Mouse (Mus musculus) layer of hippocampus, postnatal 25 days (tissue): Measurements from ENCODE around the gene Ang6. TPM values are rescaled to one million over a fixed set of nuclear protein-coding genes. Genes with fewer than 3 reads are reported as not detected.
"Not testable (repeated sequence)": the region's sequence is repeated elsewhere in the genome, so short reads cannot be mapped to it uniquely, and the experiment has no call there.

Source experiments
- DNase-seq, 2 experiments: peaks; one replicate each; pipeline ENCODE4 v3.0.0; 2022; ENCODE audit warnings: mixed read lengths in 2 of 2, low spot score in 1 of 2; ENCODE audit errors: extremely low spot score in 1 of 2
- total RNA-seq, 2 experiments: library from RNA; stranded (reverse); gene quantifications; 2 replicates each; pipeline ENCODE4 v1.2.3; 2021

Gene Ang6
- total RNA-seq: not detected

GRCm38 (mm10) chr14:44002169-44002568, at the start of gene Ang6:
Gene Ang6, minus strand, starts transcription at chr14:44002269.
- DNase-seq: no peak

DNA sequence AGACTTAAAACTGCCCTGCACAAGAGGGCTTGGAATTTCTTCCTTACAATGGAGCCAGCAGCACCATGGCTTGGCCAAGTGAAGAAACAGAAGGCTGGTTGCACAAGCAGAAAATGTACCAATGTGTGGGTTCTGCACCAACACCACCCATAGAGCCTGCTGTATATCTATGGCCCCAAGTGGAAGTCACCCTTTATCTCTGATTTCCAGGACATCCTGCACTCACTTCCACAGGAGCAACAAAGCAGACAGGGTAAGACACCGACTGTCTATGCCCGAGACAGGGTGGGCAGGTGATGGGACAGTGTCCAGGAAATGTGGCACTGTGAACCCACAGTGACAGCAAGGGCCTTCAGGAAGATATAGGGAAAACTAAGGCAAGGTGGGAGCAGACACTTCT, 44.5 kb upstream of the Ang6 start:
- DNase-seq: not testable (repeated sequence)

DNA sequence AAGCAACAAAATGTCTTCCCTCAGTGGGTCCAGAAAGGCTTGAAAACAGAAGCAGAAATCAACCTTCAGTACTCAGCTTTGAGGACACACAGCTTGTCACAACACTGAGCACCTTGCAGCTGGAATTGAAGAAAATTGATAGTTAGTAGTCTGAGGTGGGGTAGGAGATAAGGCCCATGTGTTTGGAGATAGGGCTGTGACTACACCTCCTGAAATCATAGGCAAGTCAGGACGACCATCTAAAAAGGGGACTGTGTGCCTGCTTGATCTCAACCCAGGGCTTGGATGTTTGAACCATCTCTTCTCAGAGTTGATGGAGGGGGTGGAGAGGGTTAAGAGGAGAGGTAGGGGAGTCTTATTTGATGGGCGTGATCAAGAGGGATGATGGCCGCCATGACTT, 29.8 kb upstream of the Ang6 start:
- not testable (repeated sequence) for DNase-seq

- DNase-seq: not testable (repeated sequence)
These were observed 7.6 kb upstream of the Ang6 start for GRCm38 (mm10) chr14:44009686-44010085.

DNA sequence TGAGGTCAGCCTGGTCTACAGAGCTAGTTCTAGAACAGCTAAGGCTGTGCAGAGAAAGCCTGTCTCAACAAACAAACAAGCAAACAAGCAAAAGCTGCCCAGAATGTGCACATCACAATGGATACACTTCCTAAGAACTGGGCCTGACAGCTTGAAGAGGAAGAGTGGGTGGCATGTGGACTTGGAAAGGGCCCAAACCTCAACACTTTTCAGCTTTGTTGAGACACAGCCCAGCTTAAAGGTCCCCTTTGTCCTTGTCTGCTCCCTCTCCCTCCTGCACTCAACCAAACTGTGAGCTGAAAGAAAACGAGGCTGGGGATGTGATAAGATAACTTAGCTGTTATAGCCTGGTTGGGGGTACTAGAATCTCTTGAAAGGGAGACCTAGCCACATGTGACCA, 6.0 kb upstream of the Ang6 start:
- not testable (repeated sequence) for DNase-seq

GRCm38 (mm10) chr14:44001600-44001999, 469 bp downstream of the Ang6 start:
- no peak for DNase-seq

GRCm38 (mm10) chr14:43998455-43999000, 3.5 kb downstream of the Ang6 start:
- not testable (repeated sequence) for DNase-seq

- peak; percentile 52 to 83 for DNase-seq
These were observed 14.7 kb downstream of the Ang6 start for GRCm38 (mm10) chr14:43987404-43987803.

DNA sequence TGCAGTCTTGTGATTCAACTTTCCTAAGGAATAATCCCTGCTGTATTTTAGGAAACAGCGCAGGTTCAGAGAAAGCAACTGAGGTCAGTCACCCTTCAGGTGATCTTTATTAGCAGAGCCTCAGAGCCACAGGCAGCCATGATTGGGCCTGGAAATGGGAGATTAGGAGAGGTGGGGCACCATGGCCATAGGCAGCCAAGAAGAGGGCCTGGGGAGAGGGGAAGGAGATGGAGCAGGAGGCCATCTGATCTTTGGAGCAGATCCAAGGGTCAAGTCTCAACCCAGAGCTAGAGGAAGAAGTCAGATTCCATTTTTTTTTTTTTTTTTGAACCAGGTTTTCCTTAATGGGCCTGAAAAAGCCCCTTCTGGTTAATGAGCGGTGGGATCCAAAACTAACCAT, 15.9 kb downstream of the Ang6 start:
- DNase-seq: no peak

DNA sequence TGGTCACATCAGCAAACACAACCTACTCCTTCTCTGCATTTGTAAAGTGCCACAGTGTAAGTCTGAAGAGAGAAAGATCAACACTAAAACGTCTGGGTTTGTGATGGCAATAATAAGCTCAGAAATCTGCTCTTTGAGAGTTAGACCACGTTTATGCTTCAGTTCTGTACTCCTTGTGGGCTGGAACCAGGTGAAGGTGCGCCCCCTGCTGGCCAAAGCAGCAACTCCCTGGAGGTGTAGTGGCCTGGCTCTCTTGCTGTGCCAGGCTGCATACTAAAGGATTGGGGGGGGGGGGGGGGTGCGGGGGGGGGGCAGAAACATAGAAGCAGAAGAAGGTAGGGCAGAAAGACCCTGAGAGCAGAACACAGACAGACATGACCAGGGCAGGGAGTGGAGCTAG, 18.2 kb downstream of the Ang6 start:
- peak; percentile 25 to 68 for DNase-seq

- DNase-seq: no peak
These were observed 18.6 kb downstream of the Ang6 start for GRCm38 (mm10) chr14:43983454-43983853.

GRCm38 (mm10) chr14:43956769-43957168, 45.3 kb downstream of the Ang6 start, which contains the start of gene Ang5:
Gene Ang5, plus strand, starts transcription at chr14:43957069.
- DNase-seq: not testable (repeated sequence)

DNA sequence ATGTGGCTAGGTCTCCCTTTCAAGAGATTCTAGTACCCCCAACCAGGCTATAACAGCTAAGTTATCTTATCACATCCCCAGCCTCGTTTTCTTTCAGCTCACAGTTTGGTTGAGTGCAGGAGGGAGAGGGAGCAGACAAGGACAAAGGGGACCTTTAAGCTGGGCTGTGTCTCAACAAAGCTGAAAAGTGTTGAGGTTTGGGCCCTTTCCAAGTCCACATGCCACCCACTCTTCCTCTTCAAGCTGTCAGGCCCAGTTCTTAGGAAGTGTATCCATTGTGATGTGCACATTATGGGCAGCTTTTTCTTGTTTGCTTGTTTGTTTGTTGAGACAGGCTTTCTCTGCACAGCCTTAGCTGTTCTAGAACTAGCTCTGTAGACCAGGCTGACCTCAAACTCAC, 47.0 kb downstream of the Ang6 start:
- not testable (repeated sequence) for DNase-seq

- DNase-seq: not testable (repeated sequence)
These were observed 48.7 kb downstream of the Ang6 start for GRCm38 (mm10) chr14:43953382-43953781.

Other genes starting within 250 kb of the Ang6 start
- gene Gm8180, start 217.5 kb downstream of the Ang6 start, total RNA-seq: not detected
- gene Ear1, start 126.8 kb downstream of the Ang6 start, total RNA-seq: not detected
- gene Ear10, start 78.7 kb downstream of the Ang6 start, total RNA-seq: not detected
- gene Gm8113, start 76.9 kb downstream of the Ang6 start, total RNA-seq: not detected
- not detected for gene Ang5, start 45.2 kb downstream of the Ang6 start, total RNA-seq
- gene Ear2, start 100.4 kb upstream of the Ang6 start, total RNA-seq: not detected
- gene Gm3327, start 121.6 kb upstream of the Ang6 start, total RNA-seq: not detected
- not detected for gene Gm8212, start 195.4 kb upstream of the Ang6 start, total RNA-seq
- gene 4930503E14Rik, start 211.0 kb upstream of the Ang6 start, total RNA-seq: not detected